ENCODE assay signal across 8 mouse cellular contexts in genomic region chr10:80102216-80102915, GRCm38 (mm10). TPM values are rescaled to one million over a fixed set of nuclear protein-coding genes. Genes with fewer than 3 reads are reported as not detected.
DNase-seq lines count a peak whose midpoint lies in the region; ATAC-seq and TF ChIP-seq lines count a peak whose summit lies in the region.

No protein-coding gene starts in this region.

- H3K36me3 ChIP-seq in heart, embryonic 14.5 days (ENCODE audit: control insufficient read depth, insufficient read depth, low read length): no peaks in the 10 kb centered on the region
- no peaks in the 10 kb centered on the region for H3K36me3 ChIP-seq in liver, embryonic 16.5 days (ENCODE audit: control insufficient read depth, insufficient read depth)
- no peaks in the 10 kb centered on the region for H3K36me3 ChIP-seq in neural tube, embryonic 12.5 days
- H3K36me3 ChIP-seq in stomach, postnatal 0 days (ENCODE audit: control insufficient read depth, insufficient read depth, low read length): no peaks in the 10 kb centered on the region

- no peak for TF ChIP-seq EP300 in stomach, postnatal 0 days (optimal IDR thresholded peaks at IDR 0.05)

- peak overlapping the region; percentile 100 for H3K4me3 ChIP-seq in brown adipose tissue, adult 24 weeks (ENCODE audit: insufficient read depth, low read depth, low read length)
- H3K4me3 ChIP-seq in heart, embryonic 14.5 days (ENCODE audit: control insufficient read depth in 1 of 2, insufficient read depth in 1 of 2, low read depth in 1 of 2, low read length in 2 of 2): peak overlapping the region; percentile 88 to 90
- H3K4me3 ChIP-seq in liver, embryonic 16.5 days (ENCODE audit: low read depth, low read length): peak overlapping the region; percentile 93
- H3K4me3 ChIP-seq in neural tube, embryonic 12.5 days: peak overlapping the region; percentile 93
- peak overlapping the region; percentile 92 for H3K4me3 ChIP-seq in stomach, postnatal 0 days (ENCODE audit: low read depth, low read length)

- peak; percentile 87 for ATAC-seq in erythroid progenitor cell, adult 5-6 weeks (replicated peaks; ENCODE audit: low FRiP score, poor library complexity, severe bottlenecking)
- ATAC-seq in heart, embryonic 14.5 days (ENCODE audit: insufficient number of reproducible peaks, insufficient read depth, low FRiP score, low read depth): peak; percentile 55
- peak; percentile 80 for ATAC-seq in liver, embryonic 16.5 days (ENCODE audit: low read depth)
- peak; percentile 81 for ATAC-seq in neural tube, embryonic 12.5 days (ENCODE audit: low FRiP score, low read depth)
- peak; percentile 80 for ATAC-seq in stomach, postnatal 0 days (ENCODE audit: low FRiP score, low TSS enrichment)

- H3K27ac ChIP-seq in brown adipose tissue, adult 24 weeks (replicated peaks; ENCODE audit: low read depth, low read length): peak overlapping the region; percentile 98
- H3K27ac ChIP-seq in heart, embryonic 14.5 days (replicated peaks in 1 of 2; ENCODE audit: control insufficient read depth in 1 of 2, insufficient read depth in 1 of 2, low read depth in 2 of 2, low read length in 2 of 2): peak overlapping the region; percentile 51 to 66; a peak in 3 of 4 replicates
- H3K27ac ChIP-seq in liver, embryonic 16.5 days (ENCODE audit: low read length): peak overlapping the region; percentile 86
- H3K27ac ChIP-seq in neural tube, embryonic 12.5 days: peak overlapping the region; percentile 38; the same call in 1 of the 2 replicates
- peak overlapping the region; percentile 92 for H3K27ac ChIP-seq in stomach, postnatal 0 days (replicated peaks)

- WGBS in heart, embryonic 14.5 days: under 1% methylated on average over 49 of the region's 59 CpGs
- under 1% methylated on average over 59 of the region's 59 CpGs for WGBS in liver, embryonic 16.5 days (ENCODE audit: insufficient replicate concordance)
- WGBS in neural tube, embryonic 12.5 days: under 1% methylated on average over 59 of the region's 59 CpGs
- under 1% methylated on average over 55 of the region's 59 CpGs for WGBS in stomach, postnatal 0 days

- TF ChIP-seq CTCF in stomach, postnatal 0 days (IDR thresholded peaks at IDR 0.05; ENCODE audit: low read depth): no peak

- peak overlapping the region; percentile 72 for H3K4me2 ChIP-seq in heart, embryonic 14.5 days (ENCODE audit: low read length)
- peak overlapping the region; percentile 85 for H3K4me2 ChIP-seq in liver, embryonic 16.5 days (ENCODE audit: low read depth, low read length)
- H3K4me2 ChIP-seq in neural tube, embryonic 12.5 days (replicated peaks): peak overlapping the region; percentile 98
- peak overlapping the region; percentile 99 for H3K4me2 ChIP-seq in stomach, postnatal 0 days (replicated peaks; ENCODE audit: low read depth)

- H3K4me1 ChIP-seq in brown adipose tissue, adult 24 weeks (ENCODE audit: control insufficient read depth, insufficient read depth, insufficient read length, low read length): peaks cover 49% of the 10 kb centered on the region
- H3K4me1 ChIP-seq in heart, embryonic 14.5 days (ENCODE audit: control insufficient read depth in 2 of 2, insufficient read depth in 2 of 2, low read length in 2 of 2): peaks cover 21 to 31% of the 10 kb centered on the region in 2 experiments
- peaks cover 61% of the 10 kb centered on the region for H3K4me1 ChIP-seq in liver, embryonic 16.5 days (ENCODE audit: control insufficient read depth, low read depth, low read length)
- peaks cover 15% of the 10 kb centered on the region for H3K4me1 ChIP-seq in neural tube, embryonic 12.5 days
- peaks cover 11% of the 10 kb centered on the region for H3K4me1 ChIP-seq in stomach, postnatal 0 days (replicated peaks; ENCODE audit: control insufficient read depth, insufficient read depth)

- no peaks in the 10 kb centered on the region for H3K9me3 ChIP-seq in heart, embryonic 14.5 days (ENCODE audit: control insufficient read depth, low read length)
- H3K9me3 ChIP-seq in liver, embryonic 16.5 days (replicated peaks; ENCODE audit: control insufficient read depth, low read length): no peaks in the 10 kb centered on the region
- no peaks in the 10 kb centered on the region for H3K9me3 ChIP-seq in neural tube, embryonic 12.5 days
- H3K9me3 ChIP-seq in stomach, postnatal 0 days (ENCODE audit: control insufficient read depth, low read length): no peaks in the 10 kb centered on the region

- peak overlapping the region; percentile 95 for H3K9ac ChIP-seq in heart, embryonic 14.5 days (ENCODE audit: low read length)
- H3K9ac ChIP-seq in liver, embryonic 16.5 days (ENCODE audit: low read depth, low read length): peak overlapping the region; percentile 98
- H3K9ac ChIP-seq in neural tube, embryonic 12.5 days: peak overlapping the region; percentile 84
- peak overlapping the region; percentile 97 for H3K9ac ChIP-seq in stomach, postnatal 0 days (ENCODE audit: low read length)

- DNase-seq in CD8-positive naive resting alpha-beta T cell, adult 2 months (ENCODE audit: low read depth in 2 of 2, low spot score in 2 of 2): peak; percentile 75 to 82
- peak; percentile 93 for DNase-seq in kidney, postnatal 14 days
- peak; percentile 93 for DNase-seq in stomach, postnatal 0 days (ENCODE audit: low spot score)

- H3K27me3 ChIP-seq in heart, embryonic 14.5 days (ENCODE audit: control insufficient read depth, insufficient read depth, low read length): no peaks in the 10 kb centered on the region
- H3K27me3 ChIP-seq in liver, embryonic 16.5 days (ENCODE audit: control insufficient read depth, insufficient read depth, low read depth, low read length): no peaks in the 10 kb centered on the region
- H3K27me3 ChIP-seq in neural tube, embryonic 12.5 days (replicated peaks): no peaks in the 10 kb centered on the region
- no peaks in the 10 kb centered on the region for H3K27me3 ChIP-seq in stomach, postnatal 0 days (ENCODE audit: control insufficient read depth, insufficient read depth, low read length)

RNA-seq across cellular contexts. Expression of gene Sbno2, which starts 3.0 kb away (rescaled TPM):
- polyA plus RNA-seq in brown adipose tissue, adult 24 weeks (2012; ENCODE audit: insufficient read depth, insufficient read length, missing spikeins): 14.3 and 16.2 TPM in 2 replicates
- 19.5 and 21.8 TPM in 2 replicates for total RNA-seq in erythroid progenitor cell, adult 5-6 weeks (2015; ENCODE audit: low replicate concordance)
- 34.3 and 36.1 TPM in 2 replicates for total RNA-seq in erythroid progenitor cell, adult 5-6 weeks (2017; ENCODE audit: low replicate concordance)
- polyA plus RNA-seq in heart, embryonic 14.5 days (2014; fragmentation: Nextera tagmentation; extraction: Ambion mirVana): 9.5 and 9.6 TPM in 2 replicates
- polyA plus RNA-seq in liver, embryonic 16.5 days (2015; fragmentation: Nextera tagmentation; extraction: Ambion mirVana): 10.3 and 11.8 TPM in 2 replicates
- 15.1 and 15.4 TPM in 2 replicates for polyA plus RNA-seq in neural tube, embryonic 12.5 days (2016; fragmentation: Nextera tagmentation; extraction: Ambion mirVana)
- polyA plus RNA-seq in stomach, postnatal 0 days (2015; fragmentation: Nextera tagmentation; extraction: Ambion mirVana): 10.7 and 11.0 TPM in 2 replicates

RNA-seq across cellular contexts. Expression of gene Stk11, which starts 13.2 kb away (rescaled TPM):
- polyA plus RNA-seq in brown adipose tissue, adult 24 weeks (2012; ENCODE audit: insufficient read depth, insufficient read length, missing spikeins): 113 and 121 TPM in 2 replicates
- 224 and 296 TPM in 2 replicates for total RNA-seq in erythroid progenitor cell, adult 5-6 weeks (2015; ENCODE audit: low replicate concordance)
- total RNA-seq in erythroid progenitor cell, adult 5-6 weeks (2017; ENCODE audit: low replicate concordance): 440 and 520 TPM in 2 replicates
- 14.6 and 17.7 TPM in 2 replicates for polyA plus RNA-seq in heart, embryonic 14.5 days (2014; fragmentation: Nextera tagmentation; extraction: Ambion mirVana)
- polyA plus RNA-seq in liver, embryonic 16.5 days (2015; fragmentation: Nextera tagmentation; extraction: Ambion mirVana): 13.2 and 14.4 TPM in 2 replicates
- polyA plus RNA-seq in neural tube, embryonic 12.5 days (2016; fragmentation: Nextera tagmentation; extraction: Ambion mirVana): 17.4 and 23.9 TPM in 2 replicates
- polyA plus RNA-seq in stomach, postnatal 0 days (2015; fragmentation: Nextera tagmentation; extraction: Ambion mirVana): 10.3 and 11.2 TPM in 2 replicates

RNA-seq across cellular contexts. Expression of gene Atp5d, which starts 36.1 kb away (rescaled TPM):
- 1,146 and 1,395 TPM in 2 replicates for polyA plus RNA-seq in brown adipose tissue, adult 24 weeks (2012; ENCODE audit: insufficient read depth, insufficient read length, missing spikeins)
- 89.3 and 94.8 TPM in 2 replicates for total RNA-seq in erythroid progenitor cell, adult 5-6 weeks (2015; ENCODE audit: low replicate concordance)
- total RNA-seq in erythroid progenitor cell, adult 5-6 weeks (2017; ENCODE audit: low replicate concordance): 19.4 and 39.9 TPM in 2 replicates
- 988 and 1,015 TPM in 2 replicates for polyA plus RNA-seq in heart, embryonic 14.5 days (2014; fragmentation: Nextera tagmentation; extraction: Ambion mirVana)
- 288 and 309 TPM in 2 replicates for polyA plus RNA-seq in liver, embryonic 16.5 days (2015; fragmentation: Nextera tagmentation; extraction: Ambion mirVana)
- 396 and 422 TPM in 2 replicates for polyA plus RNA-seq in neural tube, embryonic 12.5 days (2016; fragmentation: Nextera tagmentation; extraction: Ambion mirVana)
- polyA plus RNA-seq in stomach, postnatal 0 days (2015; fragmentation: Nextera tagmentation; extraction: Ambion mirVana): 679 and 705 TPM in 2 replicates

RNA-seq across cellular contexts. Expression of gene Cbarp, which starts 38.3 kb away (rescaled TPM):
- polyA plus RNA-seq in brown adipose tissue, adult 24 weeks (2012; ENCODE audit: insufficient read depth, insufficient read length, missing spikeins): 1.1 and 1.5 TPM in 2 replicates
- total RNA-seq in erythroid progenitor cell, adult 5-6 weeks (2015; ENCODE audit: low replicate concordance): not detected in 2 replicates
- total RNA-seq in erythroid progenitor cell, adult 5-6 weeks (2017; ENCODE audit: low replicate concordance): not detected in 2 replicates
- 1.6 and 2.6 TPM in 2 replicates for polyA plus RNA-seq in heart, embryonic 14.5 days (2014; fragmentation: Nextera tagmentation; extraction: Ambion mirVana)
- 0.44 and 0.65 TPM in 2 replicates for polyA plus RNA-seq in liver, embryonic 16.5 days (2015; fragmentation: Nextera tagmentation; extraction: Ambion mirVana)
- 26.5 and 27.3 TPM in 2 replicates for polyA plus RNA-seq in neural tube, embryonic 12.5 days (2016; fragmentation: Nextera tagmentation; extraction: Ambion mirVana)
- polyA plus RNA-seq in stomach, postnatal 0 days (2015; fragmentation: Nextera tagmentation; extraction: Ambion mirVana): 4.2 and 4.3 TPM in 2 replicates

RNA-seq across cellular contexts. Expression of gene Midn, which starts 45.7 kb away (rescaled TPM):
- 25.5 and 31.6 TPM in 2 replicates for polyA plus RNA-seq in brown adipose tissue, adult 24 weeks (2012; ENCODE audit: insufficient read depth, insufficient read length, missing spikeins)
- total RNA-seq in erythroid progenitor cell, adult 5-6 weeks (2015; ENCODE audit: low replicate concordance): 20.1 and 23.8 TPM in 2 replicates
- 12.5 and 18.2 TPM in 2 replicates for total RNA-seq in erythroid progenitor cell, adult 5-6 weeks (2017; ENCODE audit: low replicate concordance)
- polyA plus RNA-seq in heart, embryonic 14.5 days (2014; fragmentation: Nextera tagmentation; extraction: Ambion mirVana): 21.2 and 25.8 TPM in 2 replicates
- polyA plus RNA-seq in liver, embryonic 16.5 days (2015; fragmentation: Nextera tagmentation; extraction: Ambion mirVana): 2.3 and 2.6 TPM in 2 replicates
- 40.8 and 45.1 TPM in 2 replicates for polyA plus RNA-seq in neural tube, embryonic 12.5 days (2016; fragmentation: Nextera tagmentation; extraction: Ambion mirVana)
- 8.5 and 9.6 TPM in 2 replicates for polyA plus RNA-seq in stomach, postnatal 0 days (2015; fragmentation: Nextera tagmentation; extraction: Ambion mirVana)

Comparison
In these comparisons a context has a peak if more than half of its experiments do, and no peak if none do; other contexts are left out.
1. Peak in every context shown above with its lines: DNase-seq, ATAC-seq, H3K4me3 ChIP-seq and H3K27ac ChIP-seq.
2. H3K27ac ChIP-seq: peak in every context shown above with its lines; median percentile 98 in brown adipose tissue, adult 24 weeks; 92 in stomach, postnatal 0 days; 86 in liver, embryonic 16.5 days; 58 in heart, embryonic 14.5 days; 38 in neural tube, embryonic 12.5 days.